Mouse (Mus musculus) heart, embryonic 13.5 days (tissue): ENCODE results near the gene Chchd6. TPM values are rescaled to one million over a fixed set of nuclear protein-coding genes. Genes with fewer than 3 reads are reported as not detected.

Experiments used
- ATAC-seq: fragments of 200-750 bp; cut with Nextera tagmentation; 2 replicates; pipeline ENCODE4 v1.8.0; 2017; ENCODE audit warnings: moderate TSS enrichment; ENCODE audit not compliant: insufficient number of reproducible peaks, low FRiP score, low TSS enrichment; ENCODE audit errors: extremely low read depth
- H3K27ac ChIP-seq: fragments of 300-500 bp; sonication (generic); replicated peaks from 2 replicates; pipeline ENCODE4 v1.5.1; 2015; ENCODE audit warnings: moderate library complexity, mild to moderate bottlenecking, inconsistent platforms
- H3K27me3 ChIP-seq: fragments of 300-500 bp; sonication (generic); replicated peaks from 2 replicates; pipeline ENCODE4 v1.6.1; 2015; ENCODE audit warnings: mild to moderate bottlenecking, inconsistent platforms
- H3K36me3 ChIP-seq: fragments of 300-500 bp; sonication (generic); 2 replicates; pipeline ENCODE4 v1.6.1; 2015; ENCODE audit warnings: mild to moderate bottlenecking, inconsistent platforms
- H3K4me1 ChIP-seq: fragments of 300-500 bp; sonication (generic); 2 replicates; pipeline ENCODE4 v1.6.1; 2015; ENCODE audit warnings: inconsistent platforms
- H3K4me2 ChIP-seq: fragments of 300-500 bp; sonication (generic); 2 replicates; pipeline ENCODE4 v1.6.1; 2015; ENCODE audit warnings: inconsistent platforms, mild to moderate bottlenecking, moderate library complexity
- H3K4me3 ChIP-seq: fragments of 300-500 bp; sonication (generic); 2 replicates; pipeline ENCODE4 v1.5.1; 2015; ENCODE audit warnings: moderate library complexity, mild to moderate bottlenecking, inconsistent platforms
- H3K9ac ChIP-seq: fragments of 300-500 bp; sonication (generic); 2 replicates; pipeline ENCODE4 v1.6.1; 2015; ENCODE audit warnings: inconsistent platforms, mild to moderate bottlenecking, moderate library complexity
- H3K9me3 ChIP-seq: fragments of 300-500 bp; sonication (generic); 2 replicates; pipeline ENCODE4 v1.6.1; 2016; ENCODE audit warnings: inconsistent platforms
- WGBS: fragments of 180-500 bp; shearing (Covaris S2); methylation state at CpG from one replicate; pipeline ENCODE4 v1.1.7; 2015; ENCODE audit warnings: mixed read lengths; 5-methylcytosine and 5-hydroxymethylcytosine counted together
- polyA plus RNA-seq: library from polyadenylated mRNA; unstranded; fragments of >200 nt; fragmentation: Nextera tagmentation; extraction: Ambion mirVana; gene quantifications from 2 replicates; pipeline ENCODE4 v1.2.1, GENCODE M21; 2015

The Chchd6 gene
- polyA plus RNA-seq, 1 experiment from 2014 or later = 46.3 TPM

DNA sequence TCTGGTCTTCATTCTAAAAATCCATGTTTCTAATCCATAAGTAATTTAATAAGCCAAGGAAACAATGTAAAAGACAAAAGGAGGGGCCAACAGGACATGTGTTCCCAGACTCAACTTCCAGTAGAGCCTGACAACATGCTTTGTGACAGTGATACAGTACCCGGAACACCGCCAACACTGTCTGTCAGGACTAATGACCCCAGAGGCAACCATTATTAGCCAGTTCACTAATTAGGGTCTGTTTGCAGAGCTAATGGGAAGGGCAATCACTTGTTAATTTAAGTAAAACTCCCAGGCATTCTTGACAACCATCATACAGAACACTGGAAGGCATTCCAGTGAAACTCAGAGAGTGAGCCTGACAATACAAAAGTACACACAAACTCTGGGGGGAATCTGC lies 193.0 kb downstream of the Chchd6 start:
- WGBS = 90% methylated on average over 2 of the region's 2 CpGs
- Histone ChIP-seq H3K9ac (no peak overlapping the region), H3K36me3 (no peaks in the 10 kb centered on the region), H3K4me1 (peaks cover 27% of the 10 kb centered on the region), H3K27me3 (no peaks in the 10 kb centered on the region; the same call in 1 of the 2 replicates), H3K4me3 (no peak overlapping the region), H3K9me3 (no peaks in the 10 kb centered on the region), H3K4me2 (no peak overlapping the region), H3K27ac (no peak overlapping the region)
- no peak for ATAC-seq

DNA sequence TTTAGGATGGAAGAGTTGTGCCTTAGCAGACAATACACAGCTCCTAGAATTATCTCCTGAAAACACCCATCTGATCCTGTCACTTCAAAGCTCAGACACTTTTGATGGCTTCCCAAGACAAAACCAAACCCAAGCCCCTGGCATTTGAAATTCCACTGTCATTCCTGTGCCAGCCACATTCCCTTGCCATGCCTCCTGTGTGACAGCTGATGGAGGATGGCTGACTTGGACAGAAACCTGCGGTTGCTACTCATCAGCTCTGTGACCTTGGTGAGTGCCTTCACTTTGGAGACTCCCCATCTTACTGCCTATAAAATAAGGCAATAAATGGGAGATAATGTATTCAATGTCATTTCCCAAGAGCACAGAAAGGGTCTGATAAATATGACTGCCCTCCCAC lies 195.9 kb downstream of the Chchd6 start:
- Histone ChIP-seq H3K9ac (no peak overlapping the region), H3K9me3 (no peaks in the 10 kb centered on the region), H3K27me3 (no peaks in the 10 kb centered on the region), H3K4me2 (no peak overlapping the region), H3K4me1 (peaks cover 20% of the 10 kb centered on the region; the same call in 1 of the 2 replicates), H3K36me3 (no peaks in the 10 kb centered on the region), H3K27ac (no peak overlapping the region), H3K4me3 (no peak overlapping the region)
- no peak for ATAC-seq
- WGBS = 71% methylated on average over 1 of the region's 1 CpGs

DNA sequence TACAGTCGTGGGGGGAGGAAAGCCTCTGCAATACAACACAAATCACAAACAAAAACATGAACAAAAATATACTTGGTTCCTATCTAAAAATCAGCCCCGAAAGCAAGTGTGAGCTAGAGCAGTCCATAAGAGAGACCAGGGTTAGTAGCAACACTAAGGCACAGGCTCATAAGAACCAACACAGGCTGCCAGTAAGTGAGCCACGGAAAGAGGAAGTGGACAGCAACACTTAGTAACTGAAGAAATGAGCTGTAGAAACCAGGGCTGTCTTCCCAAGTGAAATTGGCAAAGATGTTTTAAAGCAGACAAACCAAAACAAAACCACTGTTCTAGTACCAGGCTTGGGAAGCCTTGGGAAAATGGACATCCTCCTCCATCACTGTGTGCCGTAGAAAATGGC lies 197.5 kb downstream of the Chchd6 start:
- no peak for ATAC-seq
- Histone ChIP-seq H3K27ac (no peak overlapping the region), H3K9ac (no peak overlapping the region), H3K36me3 (no peaks in the 10 kb centered on the region), H3K4me3 (no peak overlapping the region), H3K4me1 (0 out of 2 replicates have a peak, but pooled peaks cover 6% of the 10 kb centered on the region), H3K27me3 (no peaks in the 10 kb centered on the region), H3K9me3 (no peaks in the 10 kb centered on the region), H3K4me2 (no peak overlapping the region)
- 64% methylated on average over 4 of the region's 4 CpGs for WGBS

DNA sequence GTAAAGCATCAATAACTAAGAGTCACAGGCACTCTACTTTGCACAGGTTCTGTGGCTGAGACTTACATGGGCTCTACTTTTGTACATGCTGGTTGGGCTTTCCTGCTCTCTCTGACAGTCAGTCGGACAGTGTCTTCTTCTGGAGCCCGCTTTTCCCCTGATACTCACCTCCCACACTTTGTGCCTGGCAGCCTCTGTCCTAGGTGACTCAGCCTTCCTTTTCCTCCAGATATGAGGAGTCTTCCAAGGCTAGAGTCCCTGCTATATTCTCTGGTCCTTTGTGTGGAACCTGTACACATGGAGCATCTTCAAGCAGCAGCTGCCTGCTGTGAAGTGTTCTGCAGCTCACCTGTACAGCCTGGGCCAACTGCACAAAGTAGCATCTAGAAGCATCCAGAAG lies 201.6 kb downstream of the Chchd6 start:
- H3K27ac ChIP-seq = no peak overlapping the region
- no peak overlapping the region for H3K9ac ChIP-seq
- H3K27me3 ChIP-seq = no peaks in the 10 kb centered on the region
- no peak for ATAC-seq
- WGBS = 59% methylated on average over 2 of the region's 2 CpGs
- no peaks in the 10 kb centered on the region for H3K36me3 ChIP-seq
- 0 out of 2 replicates have a peak, but pooled peaks cover 6% of the 10 kb centered on the region for H3K4me1 ChIP-seq
- H3K9me3 ChIP-seq = no peaks in the 10 kb centered on the region
- H3K4me3 ChIP-seq = no peak overlapping the region
- H3K4me2 ChIP-seq = no peak overlapping the region

DNA sequence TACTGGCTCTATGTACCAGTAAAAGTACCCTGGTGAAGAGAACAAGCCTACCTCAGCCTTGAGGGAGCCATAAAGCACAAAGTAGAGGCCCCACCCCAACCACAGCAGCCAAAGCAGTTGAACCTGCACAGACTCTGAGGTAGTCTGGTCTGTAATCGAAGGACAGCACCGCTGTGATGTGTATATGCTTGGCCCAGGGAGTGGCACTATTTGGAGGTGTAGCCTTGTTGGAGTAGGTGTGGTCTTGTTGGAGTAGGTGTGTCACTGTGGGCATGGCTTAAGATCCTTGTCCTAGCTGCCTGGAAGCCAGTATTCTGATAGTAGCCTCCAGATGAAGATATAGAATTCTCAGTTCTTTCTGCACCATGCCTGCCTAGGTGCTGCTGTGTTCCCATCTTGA lies 203.2 kb downstream of the Chchd6 start:
- H3K9ac ChIP-seq = no peak overlapping the region
- H3K27ac ChIP-seq = no peak overlapping the region
- H3K4me3 ChIP-seq = no peak overlapping the region
- H3K4me1 ChIP-seq = peaks cover 11% of the 10 kb centered on the region
- H3K9me3 ChIP-seq = no peaks in the 10 kb centered on the region
- no peak overlapping the region for H3K4me2 ChIP-seq
- H3K27me3 ChIP-seq = no peaks in the 10 kb centered on the region
- H3K36me3 ChIP-seq = no peaks in the 10 kb centered on the region
- WGBS = 90% methylated on average over 2 of the region's 2 CpGs
- no peak for ATAC-seq

DNA sequence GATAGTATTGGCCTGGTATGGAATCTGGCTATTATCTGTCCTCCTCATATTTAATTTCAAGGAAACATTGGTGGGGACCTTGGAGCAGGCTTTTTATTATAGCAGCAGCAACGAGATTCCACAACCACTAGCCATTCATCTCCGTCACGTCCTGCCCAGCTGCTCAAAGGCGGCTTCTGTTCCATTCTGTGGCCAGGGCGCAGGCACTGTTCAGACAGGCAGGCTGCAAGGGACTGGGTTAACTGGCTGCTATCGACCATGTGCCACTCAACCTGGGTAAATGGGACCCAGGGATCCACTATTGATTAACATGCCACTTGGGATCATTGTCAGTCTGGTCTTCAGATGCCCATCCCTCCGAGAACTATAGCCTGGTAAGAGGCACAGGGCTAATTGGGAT lies 205.7 kb downstream of the Chchd6 start:
- Histone ChIP-seq H3K36me3 (no peaks in the 10 kb centered on the region), H3K4me1 (peaks cover 25% of the 10 kb centered on the region), H3K9ac (no peak overlapping the region), H3K27ac (no peak overlapping the region), H3K4me3 (no peak overlapping the region), H3K27me3 (no peaks in the 10 kb centered on the region), H3K4me2 (no peak overlapping the region), H3K9me3 (no peaks in the 10 kb centered on the region)
- WGBS = 72% methylated on average over 7 of the region's 7 CpGs
- no peak for ATAC-seq

DNA sequence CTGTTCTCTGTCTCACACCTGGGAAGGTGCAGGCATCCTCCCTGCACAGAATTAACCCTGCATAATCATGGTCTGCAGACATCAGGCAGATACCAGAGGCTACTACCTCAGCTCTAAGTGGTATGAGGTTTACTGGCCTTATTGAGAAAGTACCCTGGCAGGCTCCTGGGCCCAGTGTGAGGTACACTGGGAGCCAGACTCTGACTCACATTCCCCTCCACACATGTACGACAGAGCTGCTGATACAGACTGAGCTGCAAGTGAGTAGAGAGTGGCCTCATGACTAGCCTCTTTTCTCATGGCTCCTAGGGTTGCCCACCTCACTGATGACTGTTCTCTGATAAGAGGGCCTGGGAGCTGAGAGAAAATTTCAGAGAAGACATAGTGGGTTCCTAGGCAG lies 208.5 kb downstream of the Chchd6 start:
- Histone ChIP-seq H3K27me3 (no peaks in the 10 kb centered on the region; the same call in 1 of the 2 replicates), H3K9ac (peak overlapping the region; percentile 50; the same call in 1 of the 2 replicates), H3K4me1 (peaks cover 41% of the 10 kb centered on the region), H3K4me2 (no peak overlapping the region), H3K9me3 (no peaks in the 10 kb centered on the region), H3K4me3 (no peak overlapping the region), H3K36me3 (no peaks in the 10 kb centered on the region), H3K27ac (no peak overlapping the region)
- 31% methylated on average over 1 of the region's 1 CpGs for WGBS
- no peak for ATAC-seq

DNA sequence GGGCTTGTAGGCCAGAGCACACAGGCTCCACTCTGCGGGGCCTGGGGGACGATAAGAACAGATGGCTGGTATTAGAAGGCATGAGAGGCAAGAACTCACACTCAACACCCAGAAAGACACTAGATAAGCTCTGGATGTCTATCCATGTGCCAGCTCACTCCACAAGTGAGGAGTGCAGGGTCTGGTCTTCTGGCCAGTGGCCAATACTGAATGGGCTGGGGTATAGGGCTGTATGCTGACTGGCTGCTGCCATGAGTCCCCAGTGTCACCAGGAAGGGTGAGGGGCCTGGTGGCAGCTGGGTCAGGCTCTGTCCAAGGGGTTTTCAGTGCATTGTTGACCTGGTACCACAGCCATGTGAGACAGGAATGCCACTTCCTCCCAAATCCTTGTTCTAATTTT lies 210.8 kb downstream of the Chchd6 start:
- no peak overlapping the region for H3K4me2 ChIP-seq
- WGBS = 47% methylated on average over 2 of the region's 2 CpGs
- H3K4me1 ChIP-seq = peaks cover 46% of the 10 kb centered on the region
- no peaks in the 10 kb centered on the region for H3K9me3 ChIP-seq
- peaks cover 5% of the 10 kb centered on the region; the same call in 1 of the 2 replicates for H3K27me3 ChIP-seq
- no peak for ATAC-seq
- H3K36me3 ChIP-seq = no peaks in the 10 kb centered on the region
- no peak overlapping the region for H3K27ac ChIP-seq
- no peak overlapping the region; the same call in none of the 2 replicates for H3K9ac ChIP-seq
- H3K4me3 ChIP-seq = no peak overlapping the region

DNA sequence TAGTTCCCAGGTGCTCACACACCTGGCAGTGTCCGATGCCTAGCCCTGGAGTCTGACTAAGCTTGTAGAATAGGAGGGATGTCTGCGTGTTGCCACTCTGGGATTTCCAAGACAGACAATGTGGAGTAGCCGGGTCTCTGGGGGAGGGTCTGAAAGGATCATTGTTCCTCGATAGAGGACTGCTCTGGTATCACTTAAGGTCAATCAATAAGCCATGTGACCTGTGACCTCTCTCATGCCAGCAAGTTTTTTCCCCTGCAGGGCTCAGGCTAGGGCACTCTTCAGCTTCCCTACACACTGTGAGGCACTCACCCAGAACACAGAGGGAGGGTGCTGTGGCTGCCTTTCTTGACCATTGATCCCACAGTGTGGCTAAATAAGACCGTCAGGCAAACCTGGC lies 213.6 kb downstream of the Chchd6 start:
- H3K36me3 ChIP-seq = no peaks in the 10 kb centered on the region
- peaks cover 31% of the 10 kb centered on the region for H3K4me1 ChIP-seq
- no peak overlapping the region for H3K4me2 ChIP-seq
- whole genome bisulfite sequencing = 77% methylated on average over 5 of the region's 5 CpGs
- no peak for ATAC-seq
- no peak overlapping the region for H3K27ac ChIP-seq
- no peak overlapping the region for H3K4me3 ChIP-seq
- no peak overlapping the region for H3K9ac ChIP-seq
- H3K27me3 ChIP-seq = peaks cover 5% of the 10 kb centered on the region; the same call in 1 of the 2 replicates
- no peaks in the 10 kb centered on the region for H3K9me3 ChIP-seq

DNA sequence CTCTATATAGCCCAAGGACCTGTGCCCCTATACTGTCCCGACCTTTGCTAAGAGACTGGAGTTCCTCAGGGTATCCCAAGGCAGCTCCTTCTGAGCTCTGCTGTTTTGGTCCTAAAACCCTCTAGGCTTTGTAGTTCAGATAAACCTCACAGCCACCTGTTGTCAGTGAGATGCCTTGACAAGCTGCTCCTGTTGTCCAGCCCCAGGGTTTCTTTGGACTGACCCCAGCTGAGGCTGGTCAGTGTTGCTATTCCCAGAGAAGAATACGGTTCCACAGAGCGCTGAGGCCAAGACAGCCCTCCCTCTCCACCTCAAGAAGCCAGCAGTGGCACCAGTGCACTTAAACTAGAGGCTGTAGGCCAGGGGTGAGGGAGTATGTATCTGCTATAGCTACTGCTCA lies 214.3 kb downstream of the Chchd6 start:
- no peak overlapping the region for H3K9ac ChIP-seq
- no peak for ATAC-seq
- whole genome bisulfite sequencing = 45% methylated on average over 3 of the region's 3 CpGs

DNA sequence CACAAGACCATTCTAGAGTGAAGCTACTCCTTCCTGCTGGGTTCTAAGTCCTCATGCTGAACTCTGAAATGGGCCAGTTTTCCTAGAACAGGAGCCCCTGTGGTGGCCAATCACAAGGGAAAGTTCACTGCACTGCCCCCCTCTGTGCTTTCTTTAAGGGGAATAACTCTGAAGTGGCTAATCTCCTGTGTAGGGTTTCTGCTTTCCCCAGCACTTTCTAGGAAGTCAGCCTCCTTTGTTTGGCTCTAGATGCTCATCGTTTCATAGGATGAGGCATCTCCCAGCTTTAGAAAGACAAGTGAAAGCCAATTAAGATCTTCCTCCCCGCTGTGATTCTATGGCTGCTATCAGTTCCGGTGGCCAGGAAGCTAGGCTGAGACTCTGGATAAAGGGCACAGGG lies 214.7 kb downstream of the Chchd6 start:
- 33% methylated on average over 3 of the region's 3 CpGs for WGBS
- peaks cover 5% of the 10 kb centered on the region; the same call in 1 of the 2 replicates for H3K27me3 ChIP-seq
- no peak for ATAC-seq
- H3K4me3 ChIP-seq = no peak overlapping the region
- no peak overlapping the region for H3K4me2 ChIP-seq
- no peaks in the 10 kb centered on the region for H3K36me3 ChIP-seq
- peaks cover 24% of the 10 kb centered on the region for H3K4me1 ChIP-seq
- H3K9me3 ChIP-seq = no peaks in the 10 kb centered on the region
- no peak overlapping the region for H3K27ac ChIP-seq
- H3K9ac ChIP-seq = no peak overlapping the region

More for the DNA sequence above, 214.3 kb downstream of the Chchd6 start:
- Histone ChIP-seq H3K27ac (no peak overlapping the region), H3K4me1 (peaks cover 26% of the 10 kb centered on the region), H3K36me3 (no peaks in the 10 kb centered on the region), H3K9me3 (no peaks in the 10 kb centered on the region), H3K4me2 (no peak overlapping the region), H3K27me3 (peaks cover 5% of the 10 kb centered on the region; the same call in 1 of the 2 replicates), H3K4me3 (no peak overlapping the region)

DNA sequence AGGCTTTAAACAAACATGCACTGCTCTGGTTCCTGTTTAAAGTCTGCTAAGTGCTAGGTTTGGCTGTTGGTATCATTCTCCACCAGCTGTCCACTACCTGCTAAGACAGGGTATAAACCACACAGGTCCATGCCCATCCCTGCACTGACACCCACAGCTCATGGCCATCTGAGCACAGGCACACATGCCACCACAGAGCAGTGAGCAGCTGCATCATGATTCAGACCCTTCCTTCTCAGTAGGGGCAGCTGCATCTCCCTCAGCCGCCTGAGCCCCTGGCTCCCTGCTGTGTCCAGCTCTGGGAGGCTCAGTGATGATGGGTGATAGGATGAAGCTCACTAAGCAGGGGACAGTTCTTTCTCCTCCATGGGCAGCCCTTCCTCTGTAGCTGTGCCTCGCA lies 217.2 kb downstream of the Chchd6 start:
- no peak overlapping the region for H3K4me3 ChIP-seq
- no peak overlapping the region for H3K9ac ChIP-seq
- no peak overlapping the region for H3K27ac ChIP-seq
- no peak overlapping the region for H3K4me2 ChIP-seq
- 52% methylated on average over 2 of the region's 2 CpGs for WGBS
- no peaks in the 10 kb centered on the region for H3K36me3 ChIP-seq
- no peaks in the 10 kb centered on the region for H3K9me3 ChIP-seq
- ATAC-seq = no peak
- H3K27me3 ChIP-seq = peaks cover 5% of the 10 kb centered on the region; the same call in 1 of the 2 replicates
- H3K4me1 ChIP-seq = peaks cover 5% of the 10 kb centered on the region
